Mouse (Mus musculus): Measurements from ENCODE around the gene Igf2r.

Gene Igf2r

DNA sequence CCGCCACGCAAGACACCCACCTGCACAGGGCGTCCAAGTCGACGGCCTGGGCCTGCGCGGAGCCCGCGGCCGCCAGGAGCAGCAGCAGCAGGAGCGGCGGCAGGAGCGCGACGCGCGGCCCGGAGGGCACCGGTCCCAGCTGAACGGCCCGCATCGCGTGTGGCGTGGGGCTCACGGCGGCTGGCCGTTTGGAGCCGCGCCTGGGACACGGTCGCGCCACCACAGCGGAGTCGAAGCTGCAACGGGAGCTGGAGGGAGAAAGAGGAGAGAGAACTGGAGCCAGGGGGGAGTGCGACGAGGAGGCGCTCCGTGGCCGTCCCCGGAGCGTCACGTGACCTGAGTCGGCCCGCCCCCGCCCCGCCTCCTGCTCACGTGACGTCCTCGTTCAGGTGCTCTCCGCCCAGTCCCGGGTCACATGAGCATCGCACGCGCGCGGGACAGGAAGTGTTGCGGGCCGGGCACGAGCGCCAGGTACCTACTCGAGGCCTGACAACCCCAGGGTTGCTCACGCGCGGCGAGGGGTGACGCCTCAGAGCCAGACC lies at the start of gene Igf2r:
Gene Igf2r (minus strand): TSS at position 285 of the 542 bp plus-strand sequence.
- peak; percentile 76 for DNase-seq

DNA sequence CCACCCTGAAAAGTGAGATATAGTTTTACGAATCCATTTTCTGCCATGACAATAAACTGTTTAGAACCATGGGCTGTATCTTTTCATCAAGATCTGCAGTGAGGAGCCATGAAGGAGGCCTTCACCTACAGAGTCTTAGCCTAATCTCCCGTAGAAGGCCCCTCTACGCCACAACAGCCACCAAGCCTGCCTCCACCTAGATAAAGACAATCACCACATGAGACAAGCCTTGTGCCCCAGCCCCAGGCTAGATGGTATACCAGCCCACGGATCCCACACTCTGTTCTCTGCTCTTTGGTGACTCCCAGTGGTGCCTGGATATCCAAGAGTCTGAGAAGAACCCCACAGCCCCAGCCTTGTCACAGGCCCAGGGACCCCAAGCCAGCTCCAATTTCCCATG lies 46.4 kb upstream of the Igf2r start:
- no peak for DNase-seq

DNA sequence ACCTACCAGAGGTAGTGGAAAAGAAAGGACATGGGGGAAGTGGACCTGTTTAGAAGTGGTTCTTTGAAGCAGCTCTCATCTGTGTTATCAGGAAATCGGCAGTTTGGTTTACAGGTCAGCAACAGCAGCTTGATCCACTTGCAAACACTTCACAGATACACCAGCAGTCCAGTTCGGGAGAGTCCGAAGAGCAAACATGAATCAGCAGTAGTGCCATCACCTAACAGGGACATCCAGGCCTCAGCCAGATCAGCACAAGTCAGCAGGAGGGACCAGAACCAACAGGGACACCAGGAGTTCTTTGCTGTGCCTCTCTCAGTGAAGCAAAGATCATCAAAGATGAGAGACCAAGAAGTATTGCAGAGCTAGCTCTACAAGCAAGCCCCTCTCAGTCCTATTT lies 45.0 kb upstream of the Igf2r start:
- no peak for DNase-seq

DNA sequence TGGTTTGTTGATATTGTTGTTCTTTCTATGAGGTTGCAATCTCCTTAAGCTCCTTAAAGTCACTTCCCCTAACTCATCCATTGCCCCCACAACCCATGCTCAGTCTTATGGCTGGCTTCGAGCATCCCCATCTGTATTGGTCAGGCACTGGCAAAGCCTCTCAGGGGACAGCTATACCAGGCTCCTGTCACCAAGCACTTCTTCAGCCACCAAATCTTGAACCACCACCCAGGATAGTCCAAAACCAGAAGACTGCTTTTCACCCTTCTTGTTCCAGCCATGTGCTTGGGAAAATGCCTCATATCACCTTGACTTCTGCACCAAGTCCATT lies 41.5 kb upstream of the Igf2r start:
- DNase-seq = no peak

DNA sequence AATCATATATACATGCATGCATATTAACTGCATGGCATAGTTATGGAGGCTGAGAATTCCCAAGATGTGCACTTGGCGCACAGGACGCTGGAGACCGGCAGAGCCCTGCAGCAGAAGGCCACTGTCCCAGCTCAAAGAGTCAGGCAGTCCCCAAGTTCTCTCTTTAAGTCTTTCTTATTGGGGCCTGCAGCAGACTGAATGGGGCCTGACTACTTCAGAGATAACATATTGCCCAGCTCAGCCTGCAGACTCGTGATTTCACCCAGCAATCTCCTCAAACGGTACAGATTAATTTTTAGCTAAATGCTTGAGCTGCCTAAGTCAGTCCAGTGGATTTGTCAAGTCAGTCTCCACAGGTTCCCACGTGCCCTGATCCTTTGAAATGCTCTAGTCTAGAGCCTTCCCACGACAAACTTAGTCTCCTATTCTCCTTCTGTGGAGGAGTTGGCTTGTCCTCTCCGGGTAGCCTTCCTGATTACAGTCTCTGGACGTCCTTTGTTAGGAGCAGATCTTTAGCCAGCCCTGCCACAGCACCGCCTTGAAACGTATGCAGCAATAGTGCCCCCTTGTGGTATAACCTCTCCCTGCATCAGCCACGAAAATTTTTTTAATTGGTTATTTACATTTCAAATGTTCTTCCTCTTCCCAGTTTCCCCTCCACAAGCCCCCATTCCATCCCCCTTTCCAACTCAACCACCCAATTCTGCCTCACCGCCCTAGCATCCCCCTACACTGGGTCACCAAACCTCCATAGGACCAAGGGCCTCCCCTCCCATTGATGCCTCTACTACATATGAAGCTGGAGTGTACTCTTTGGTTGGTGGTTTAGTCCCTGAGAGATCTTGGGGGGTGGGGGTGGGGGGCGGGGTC lies 40.9 kb upstream of the Igf2r start:
- peak; percentile 83 for DNase-seq

DNA sequence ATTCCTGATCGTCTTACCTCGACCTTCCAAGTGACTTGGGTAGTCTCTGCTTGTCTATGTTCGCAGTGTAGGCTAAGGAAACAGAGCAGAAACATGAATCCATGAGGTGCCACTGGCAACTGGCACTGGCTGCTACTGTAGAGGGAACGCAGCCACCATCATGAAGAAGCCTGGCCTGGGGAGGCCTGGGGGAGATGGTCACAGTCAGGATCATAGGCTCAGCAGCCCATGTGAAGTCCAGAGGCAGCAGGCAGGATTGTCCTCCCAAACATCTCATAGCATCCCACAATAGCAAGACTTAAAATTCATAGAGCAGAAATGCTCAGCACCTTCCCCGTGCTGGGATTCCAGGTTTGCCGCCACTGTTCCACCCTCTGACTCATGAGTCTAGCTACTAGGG lies 39.4 kb upstream of the Igf2r start:
- no peak for DNase-seq

DNA sequence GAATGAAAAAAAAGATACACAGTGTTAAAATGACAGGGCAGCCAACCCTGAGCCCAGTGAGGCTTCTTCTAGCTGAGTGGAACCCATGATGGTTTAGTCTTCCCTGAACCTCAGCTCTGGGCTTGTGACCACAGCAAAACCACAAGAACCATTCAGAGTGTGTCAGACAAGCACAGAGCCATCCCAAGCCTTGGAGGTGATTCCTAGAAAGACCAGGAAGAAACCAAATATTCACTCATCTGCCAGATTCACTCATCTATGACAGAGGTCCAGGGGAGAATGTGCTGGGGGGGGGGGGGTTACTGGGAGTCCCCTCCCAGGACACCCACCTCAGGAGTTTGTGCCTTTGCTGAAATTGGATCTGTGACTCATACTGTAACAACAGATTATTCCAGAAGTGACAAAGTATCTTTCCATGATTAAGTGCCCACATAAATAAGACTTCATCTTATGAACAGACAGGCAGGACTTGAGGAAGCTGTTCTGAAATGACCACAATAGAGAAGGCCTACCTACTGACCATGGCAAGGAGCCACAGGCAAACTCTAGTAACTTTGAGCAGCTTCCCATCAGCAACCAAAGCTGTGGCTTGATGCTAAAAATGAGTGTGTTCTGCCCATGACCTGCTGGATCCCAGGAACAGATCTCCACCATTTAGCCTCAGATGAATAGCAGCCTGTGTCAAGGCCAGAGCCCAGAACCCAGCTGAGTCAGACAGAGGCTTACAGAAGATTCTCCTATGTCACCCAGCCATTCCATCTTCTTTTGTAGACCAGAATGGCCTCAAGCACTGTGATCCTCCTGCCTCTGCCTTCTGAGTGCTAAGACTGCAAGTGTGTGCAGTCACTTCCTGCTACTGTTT lies 35.4 kb upstream of the Igf2r start:
- no peak for DNase-seq

DNA sequence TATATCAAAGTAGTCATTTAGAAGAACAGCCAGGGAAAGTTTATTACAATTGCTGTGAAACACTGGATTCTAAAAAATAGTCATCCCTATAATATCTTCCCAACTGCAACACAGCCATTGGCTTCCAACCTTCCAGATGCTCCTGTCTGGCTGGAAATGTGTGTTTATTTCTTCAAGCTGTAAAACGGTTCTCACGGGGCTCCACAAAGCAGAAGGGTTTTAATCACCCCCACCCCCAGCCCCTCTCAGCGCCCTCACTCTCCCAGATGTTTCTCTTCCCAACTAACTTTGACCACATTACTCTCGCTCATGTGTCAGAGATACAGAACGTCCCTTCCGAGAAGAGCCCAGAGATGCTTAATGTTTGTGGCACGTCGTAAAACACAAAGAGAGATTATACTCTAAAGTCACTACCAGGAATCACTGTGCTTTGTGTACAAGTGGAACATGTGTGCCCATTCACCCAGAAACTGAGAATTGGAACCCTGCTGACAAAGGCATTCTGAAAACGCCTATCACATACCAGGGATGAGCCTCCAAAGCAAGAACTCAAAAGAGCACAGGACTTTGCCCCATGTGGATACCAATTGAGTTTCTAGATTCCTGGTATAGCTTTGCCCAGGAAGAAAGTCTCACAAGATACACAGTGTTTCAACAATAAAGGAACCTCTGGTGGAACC lies 32.5 kb upstream of the Igf2r start:
- peak; percentile 35 for DNase-seq

DNA sequence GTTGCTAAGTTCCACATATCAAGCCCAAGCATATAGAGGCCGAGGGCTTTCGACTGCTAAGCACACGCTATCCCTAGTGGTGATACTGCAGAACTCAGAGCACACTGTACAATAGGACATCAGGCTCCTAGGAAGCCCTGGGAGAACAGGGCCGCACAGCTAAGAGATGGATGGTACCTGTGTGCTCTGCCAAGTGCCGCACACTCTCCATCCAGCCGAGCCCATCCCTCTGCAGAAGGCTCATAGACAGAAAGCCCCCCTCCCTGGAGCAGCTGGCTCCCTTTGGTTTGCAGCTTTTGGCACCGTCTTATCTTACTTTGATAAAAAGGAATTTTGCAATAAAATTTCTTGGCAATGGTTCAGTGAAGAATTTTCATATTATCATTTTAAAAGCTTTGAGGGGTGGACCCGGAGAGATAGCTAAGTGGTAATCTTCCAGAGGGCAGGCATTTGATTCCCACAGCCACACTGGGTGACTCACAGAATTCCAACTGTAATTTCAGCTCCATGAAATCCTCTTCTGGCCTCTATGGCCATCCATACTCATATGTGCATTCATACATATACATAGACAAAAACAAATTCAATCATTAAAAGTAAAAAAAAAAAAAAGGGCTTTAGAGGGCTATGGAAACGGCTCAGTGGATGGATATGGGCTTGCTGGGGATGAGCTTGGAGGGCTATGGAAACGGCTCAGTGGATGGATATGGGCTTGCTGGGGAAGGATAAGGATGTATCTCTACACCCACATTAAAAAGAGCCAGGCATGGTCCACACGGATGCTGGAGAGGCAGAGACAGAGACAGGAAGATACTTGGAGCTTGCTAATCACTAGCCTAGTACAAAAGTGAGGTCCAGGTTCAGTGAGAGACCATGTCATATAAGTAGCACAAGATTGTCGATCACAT lies 30.2 kb upstream of the Igf2r start:
- no peak for DNase-seq

DNA sequence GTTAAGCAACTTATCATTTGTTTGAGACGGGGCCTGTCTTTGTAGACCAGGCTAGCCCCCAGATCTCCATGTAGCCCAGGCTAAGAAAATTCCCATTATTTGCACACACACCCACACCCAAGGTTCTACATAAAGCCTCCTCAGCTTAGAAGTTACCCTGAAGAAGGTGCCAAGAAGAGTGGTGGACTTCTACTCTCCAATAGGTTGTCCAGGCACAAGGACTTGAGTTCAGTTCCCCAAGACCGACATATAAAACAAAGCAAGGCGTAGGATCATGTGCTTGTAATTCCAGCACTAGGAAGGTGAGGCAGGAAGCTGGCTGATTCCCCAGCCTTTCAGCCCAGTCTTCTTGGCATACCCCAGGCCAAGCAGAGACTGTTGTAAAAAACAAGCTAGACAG lies 29.1 kb upstream of the Igf2r start:
- DNase-seq = no peak

DNA sequence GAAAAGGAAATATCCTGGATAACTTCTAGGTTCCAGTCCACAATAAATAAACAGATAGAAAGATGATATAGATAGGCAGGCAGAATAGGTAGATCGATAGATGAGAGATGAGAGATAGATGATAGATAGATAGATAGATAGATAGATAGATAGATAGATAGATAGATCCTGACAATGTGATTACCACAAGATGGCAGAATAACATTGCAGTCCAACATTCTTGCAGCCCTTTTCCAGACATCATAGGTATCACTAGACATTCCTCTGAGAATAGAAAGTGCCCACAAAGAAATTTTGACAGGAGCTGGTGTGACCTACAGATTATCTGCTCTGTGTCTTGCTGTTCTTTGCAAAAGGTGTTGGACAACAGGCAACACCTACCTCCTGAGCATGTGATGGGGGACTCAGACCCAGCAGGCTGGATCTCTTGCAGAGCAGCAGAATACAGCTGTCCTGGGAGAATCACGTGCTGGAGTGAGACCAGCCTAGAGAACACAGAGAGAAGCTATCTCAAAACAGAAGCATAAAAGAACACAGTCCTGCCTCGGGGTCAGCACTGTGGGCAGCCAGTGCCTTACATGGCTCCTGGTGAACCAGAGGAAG lies 28.1 kb upstream of the Igf2r start:
- DNase-seq = no peak

DNA sequence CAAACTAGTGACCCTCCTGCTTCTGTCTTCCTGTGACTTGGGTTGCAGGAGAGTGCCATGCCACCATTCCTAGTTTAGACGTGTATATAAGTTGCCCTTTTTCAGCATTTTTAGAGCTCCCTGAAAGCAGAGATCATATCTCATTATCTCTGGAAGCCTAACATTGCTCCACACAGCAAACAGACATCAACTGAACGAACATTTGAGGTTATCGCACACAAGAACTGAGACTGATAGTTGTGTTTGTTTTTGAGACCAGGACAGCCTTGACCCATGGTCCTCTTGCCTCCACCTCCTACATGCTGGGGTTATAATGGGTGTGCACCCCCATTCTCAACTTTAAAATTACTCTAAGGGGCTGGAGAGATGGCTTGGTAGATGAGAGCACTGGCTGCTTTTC lies 27.2 kb upstream of the Igf2r start:
- DNase-seq = no peak

DNA sequence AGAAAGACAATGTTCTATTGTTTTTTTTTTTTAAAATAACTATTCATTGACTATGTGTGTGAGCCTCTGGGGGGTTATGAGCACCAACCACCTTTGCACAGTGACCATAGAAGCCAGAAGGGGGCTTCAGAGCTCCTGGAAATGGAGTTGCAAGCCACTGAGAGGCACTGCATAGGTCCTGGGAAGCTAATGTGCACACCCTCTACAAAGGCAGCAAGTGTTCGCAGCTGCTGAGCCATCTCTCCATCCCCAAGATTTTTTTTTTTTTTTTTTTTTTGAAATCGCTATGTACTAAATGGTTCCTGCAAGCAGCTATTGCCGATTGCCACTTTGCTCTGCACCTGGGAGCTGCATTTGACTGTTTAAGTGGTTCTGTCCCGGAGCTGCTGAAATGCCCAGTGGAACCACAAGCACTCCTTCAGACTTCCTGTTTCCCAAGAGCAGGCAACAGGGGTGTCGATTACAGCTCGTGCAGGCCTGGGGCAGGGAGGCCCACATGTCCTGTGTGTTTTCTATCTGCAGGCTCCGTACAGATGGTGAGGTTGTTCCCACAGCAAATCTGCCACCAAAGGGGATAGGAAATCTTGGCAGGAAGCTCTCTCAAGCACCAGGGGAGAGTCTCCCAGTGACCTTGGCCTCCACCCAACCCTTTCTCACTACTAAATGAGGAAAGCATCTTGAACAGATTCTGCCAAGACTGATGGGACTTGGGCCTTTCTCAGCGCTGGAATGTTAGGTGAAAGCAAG lies 24.4 kb upstream of the Igf2r start:
- peak; percentile 72 for DNase-seq

DNA sequence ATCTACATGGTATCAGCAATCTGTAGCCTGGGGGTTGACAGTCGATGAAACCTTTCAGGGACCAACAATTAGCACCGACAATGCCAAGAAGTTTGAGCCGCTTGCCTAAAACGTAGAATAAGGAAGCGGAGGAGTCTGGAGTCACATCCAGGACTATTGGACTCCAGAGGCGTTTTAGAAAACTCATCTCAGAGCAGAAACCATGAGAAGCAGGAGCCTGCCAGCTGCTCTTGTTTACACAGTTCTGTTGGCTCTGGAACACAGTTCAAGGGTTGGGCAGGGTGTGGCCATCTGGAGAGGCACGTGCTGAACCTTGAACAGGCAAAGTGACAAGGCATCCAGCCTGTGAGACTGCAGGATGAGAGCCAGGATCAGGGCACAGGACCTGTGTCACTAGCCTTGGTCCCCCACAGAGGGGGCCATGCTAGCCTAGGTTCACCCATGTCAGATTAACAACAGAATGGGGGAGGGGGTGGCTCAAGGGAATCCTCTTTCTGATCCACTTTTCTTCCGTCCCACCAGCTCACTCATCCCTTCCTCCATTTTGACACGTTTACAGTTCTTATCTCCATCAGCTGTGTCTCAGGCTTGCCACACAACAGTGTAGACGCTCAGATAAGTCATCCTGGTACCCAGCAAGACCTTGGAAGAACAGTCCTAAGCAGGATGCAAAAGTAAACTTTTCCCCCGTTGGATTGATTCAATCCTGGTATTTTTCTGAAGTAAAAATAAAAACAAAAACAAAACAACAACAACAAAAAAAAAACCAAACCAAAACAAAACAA lies 23.1 kb upstream of the Igf2r start:
- DNase-seq = peak; percentile 80

DNA sequence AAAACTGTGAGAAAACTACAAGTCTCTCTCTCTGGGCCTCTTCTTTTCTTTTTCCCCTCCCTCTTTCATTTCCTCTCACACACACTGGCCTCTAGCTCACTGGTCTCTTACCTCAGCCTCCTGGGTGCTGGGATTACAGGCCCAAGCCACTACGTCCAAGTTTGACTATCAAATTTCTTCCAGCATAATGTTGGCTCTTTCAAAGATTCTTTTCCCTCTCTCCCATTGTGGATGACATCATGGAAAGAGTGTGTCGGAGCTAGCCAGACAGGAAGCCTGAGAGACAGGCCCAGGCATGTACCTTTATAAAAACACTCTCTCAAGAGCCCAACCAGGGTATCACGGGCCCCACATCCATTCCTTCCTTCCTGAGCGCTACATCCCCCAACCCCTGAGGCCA lies 22.0 kb upstream of the Igf2r start:
- DNase-seq = no peak

DNA sequence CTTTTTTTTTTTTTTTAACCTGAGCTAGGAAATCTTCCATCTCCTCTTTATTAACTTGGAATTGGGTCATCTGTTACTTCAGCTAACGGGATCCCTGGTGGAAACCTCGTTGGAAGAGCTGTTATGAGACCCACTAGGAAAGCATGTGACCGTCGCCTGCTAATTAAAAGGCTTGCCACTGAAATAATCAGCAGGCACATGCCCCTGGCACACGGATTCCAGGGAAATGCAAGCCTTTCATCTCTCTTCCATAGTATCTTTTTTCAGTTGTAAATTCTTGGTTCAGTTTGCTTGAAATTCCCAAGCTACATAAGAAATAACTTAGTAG lies 21.6 kb upstream of the Igf2r start:
- no peak for DNase-seq

DNA sequence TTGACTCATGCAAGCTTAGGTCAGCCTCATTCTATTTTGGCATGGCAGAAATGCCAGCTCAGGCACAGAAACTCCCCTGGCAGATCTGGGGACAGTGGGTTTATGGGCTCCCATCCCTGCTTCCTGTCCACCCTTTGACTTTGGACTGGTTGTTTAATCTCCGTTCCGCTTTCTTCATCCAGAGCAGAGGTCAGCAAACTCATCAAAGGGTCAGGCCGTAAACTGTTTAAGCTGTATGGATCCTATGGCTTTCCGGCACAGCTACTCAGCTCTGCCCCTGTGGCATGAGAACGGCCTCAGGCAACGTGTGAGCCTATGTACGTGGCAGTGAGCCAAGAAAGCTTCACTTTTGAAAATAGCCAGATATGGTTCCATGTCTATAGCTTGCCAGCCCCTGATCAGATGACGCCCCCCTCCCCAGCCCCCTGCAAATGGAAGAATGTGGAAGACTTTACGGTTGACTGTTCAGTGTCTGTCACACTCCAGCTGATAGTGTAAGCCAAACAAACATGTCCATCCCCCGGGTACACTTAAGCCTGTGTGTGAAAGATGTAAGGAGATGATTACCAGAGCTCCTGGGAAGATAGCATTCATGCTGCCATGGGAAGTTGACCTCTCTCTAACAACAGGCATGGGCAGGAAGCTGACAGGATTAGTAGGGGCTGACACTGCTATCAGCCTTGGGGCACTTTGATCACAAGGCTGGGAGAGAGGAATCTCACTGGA lies 21.1 kb upstream of the Igf2r start:
- no peak for DNase-seq

DNA sequence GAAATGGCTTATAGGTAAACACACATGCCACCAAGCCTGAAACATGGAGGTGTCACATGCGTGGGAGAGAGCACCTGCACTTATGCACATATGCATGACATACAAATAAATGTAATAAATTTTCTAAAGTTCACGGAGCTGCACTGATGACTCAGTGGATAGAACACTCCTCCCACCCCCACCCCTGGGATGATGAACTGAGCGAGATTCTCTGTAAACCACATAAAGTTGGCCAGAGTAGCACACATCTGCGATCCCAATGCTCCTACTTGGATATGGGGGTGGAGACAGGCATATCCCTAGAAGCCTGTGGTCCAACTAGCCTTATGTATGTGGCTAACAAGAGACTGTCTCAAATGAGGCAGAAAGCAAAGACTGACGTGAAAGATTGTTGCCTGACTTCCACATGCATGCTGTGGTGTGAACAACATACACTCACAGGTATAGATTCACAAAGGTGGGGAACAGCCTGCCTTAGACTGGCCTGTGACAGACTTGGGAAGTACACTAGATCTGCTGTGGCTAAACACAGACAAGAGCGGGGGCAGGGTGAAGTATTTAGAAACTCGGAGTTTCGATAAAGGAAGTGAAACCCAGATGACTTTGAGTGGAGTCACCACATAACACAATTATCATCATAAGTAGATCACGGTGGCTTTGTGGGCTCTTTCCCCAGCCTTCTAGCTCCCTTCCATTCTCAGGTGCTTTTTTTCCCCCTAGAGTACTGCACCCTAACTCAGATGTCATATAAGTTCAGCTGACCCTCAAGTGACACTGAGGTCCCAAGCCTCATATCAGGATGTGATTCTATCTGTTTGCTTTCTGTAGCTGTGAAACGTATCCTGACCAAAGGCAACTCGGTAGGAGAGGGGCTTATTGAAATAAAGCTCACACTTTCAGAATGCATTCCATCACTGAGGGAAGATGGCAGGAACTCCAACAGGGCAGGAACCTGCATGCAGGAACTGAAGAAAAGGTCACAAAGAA lies 13.7 kb upstream of the Igf2r start:
- no peak for DNase-seq

Data from kidney, adult 18-20 months (tissue).